Mouse (Mus musculus): ENCODE measurements around the gene Rpl22. TPM values are rescaled to one million over a fixed set of nuclear protein-coding genes. Genes with fewer than 3 reads are reported as not detected.

Rpl22 gene
- polyA plus RNA-seq, 1 experiment from 2014 or later = 330 TPM

GRCm38 (mm10) chr4:152294188-152294929 is 31.2 kb upstream of the Rpl22 start:
- Histone ChIP-seq H3K9ac (ENCODE audit: low read depth, low read length) (no peak overlapping the region), H3K4me1 (replicated peaks; ENCODE audit: control insufficient read depth, insufficient read depth, low read length) (peaks cover 24% of the 10 kb centered on the region), H3K9me3 (ENCODE audit: control insufficient read depth, low read length) (no peaks in the 10 kb centered on the region), H3K4me2 (replicated peaks; ENCODE audit: low read depth, low read length) (no peak overlapping the region), H3K4me3 (ENCODE audit: low read depth, low read length) (no peak overlapping the region), H3K27me3 (ENCODE audit: control insufficient read depth, insufficient read depth, low read length) (peaks cover 54% of the 10 kb centered on the region), H3K36me3 (ENCODE audit: control insufficient read depth, insufficient read depth, low read length) (no peaks in the 10 kb centered on the region), H3K27ac (ENCODE audit: low read depth, low read length) (no peak overlapping the region)
- DNase-seq (ENCODE audit: low spot score) (peak; percentile 37), ATAC-seq (ENCODE audit: low FRiP score) (no peak)
- 47% methylated on average over 10 of the region's 10 CpGs for WGBS

- peaks cover 16% of the 10 kb centered on the region for H3K4me1 ChIP-seq (replicated peaks; ENCODE audit: control insufficient read depth, insufficient read depth, low read length)
- ATAC-seq (ENCODE audit: low FRiP score) = no peak
- peaks cover 42% of the 10 kb centered on the region for H3K27me3 ChIP-seq (ENCODE audit: control insufficient read depth, insufficient read depth, low read length)
- H3K9ac ChIP-seq (ENCODE audit: low read depth, low read length) = no peak overlapping the region
- 56% methylated on average over 4 of the region's 4 CpGs for WGBS
- H3K4me3 ChIP-seq (ENCODE audit: low read depth, low read length) = no peak overlapping the region
- H3K4me2 ChIP-seq (replicated peaks; ENCODE audit: low read depth, low read length) = no peak overlapping the region
- no peak for DNase-seq (ENCODE audit: low spot score)
- no peaks in the 10 kb centered on the region for H3K36me3 ChIP-seq (ENCODE audit: control insufficient read depth, insufficient read depth, low read length)
- no peak overlapping the region for H3K27ac ChIP-seq (ENCODE audit: low read depth, low read length)
- no peaks in the 10 kb centered on the region for H3K9me3 ChIP-seq (ENCODE audit: control insufficient read depth, low read length)
These were observed 29.6 kb upstream of the Rpl22 start for GRCm38 (mm10) chr4:152295916-152296315.

- ATAC-seq (ENCODE audit: low FRiP score) (no peak), DNase-seq (ENCODE audit: low spot score) (no peak)
- Histone ChIP-seq H3K4me3 (ENCODE audit: low read depth, low read length) (peak overlapping the region; percentile 98), H3K4me1 (replicated peaks; ENCODE audit: control insufficient read depth, insufficient read depth, low read length) (peaks cover 16% of the 10 kb centered on the region), H3K27me3 (ENCODE audit: control insufficient read depth, insufficient read depth, low read length) (peaks cover 37% of the 10 kb centered on the region), H3K27ac (ENCODE audit: low read depth, low read length) (no peak overlapping the region), H3K9ac (ENCODE audit: low read depth, low read length) (peak overlapping the region; percentile 54; the same call in 1 of the 2 replicates), H3K4me2 (replicated peaks; ENCODE audit: low read depth, low read length) (peak overlapping the region; percentile 96), H3K36me3 (ENCODE audit: control insufficient read depth, insufficient read depth, low read length) (no peaks in the 10 kb centered on the region), H3K9me3 (ENCODE audit: control insufficient read depth, low read length) (no peaks in the 10 kb centered on the region)
- WGBS = 31% methylated on average over 8 of the region's 8 CpGs
These were observed 29.2 kb upstream of the Rpl22 start for GRCm38 (mm10) chr4:152296371-152296770.

GRCm38 (mm10) chr4:152296874-152297861 is 28.4 kb upstream of the Rpl22 start, which contains the start of gene Icmt:
TSS of gene Icmt (plus strand) at chr4:152297227.
- H3K27me3 ChIP-seq (ENCODE audit: control insufficient read depth, insufficient read depth, low read length) = peaks cover 31% of the 10 kb centered on the region
- peak within 1 kb of the TSS; percentile 96 for H3K9ac ChIP-seq (ENCODE audit: low read depth, low read length)
- no peaks in the 10 kb centered on the region for H3K36me3 ChIP-seq (ENCODE audit: control insufficient read depth, insufficient read depth, low read length)
- H3K27ac ChIP-seq (ENCODE audit: low read depth, low read length) = peak within 1 kb of the TSS; percentile 67
- H3K9me3 ChIP-seq (ENCODE audit: control insufficient read depth, low read length) = no peaks in the 10 kb centered on the region
- ATAC-seq (ENCODE audit: low FRiP score) (peak; percentile 93), DNase-seq (ENCODE audit: low spot score) (peak; percentile 99)
- peak within 1 kb of the TSS; percentile 96 for H3K4me2 ChIP-seq (replicated peaks; ENCODE audit: low read depth, low read length)
- H3K4me1 ChIP-seq (replicated peaks; ENCODE audit: control insufficient read depth, insufficient read depth, low read length) = peaks cover 13% of the 10 kb centered on the region
- WGBS = under 1% methylated on average over 110 of the region's 119 CpGs
- H3K4me3 ChIP-seq (ENCODE audit: low read depth, low read length) = peak within 1 kb of the TSS; percentile 98

- Histone ChIP-seq H3K9me3 (ENCODE audit: control insufficient read depth, low read length) (no peaks in the 10 kb centered on the region), H3K4me1 (replicated peaks; ENCODE audit: control insufficient read depth, insufficient read depth, low read length) (peaks cover 6% of the 10 kb centered on the region; the same call in 1 of the 2 replicates), H3K9ac (ENCODE audit: low read depth, low read length) (no peak overlapping the region), H3K27ac (ENCODE audit: low read depth, low read length) (no peak overlapping the region), H3K27me3 (ENCODE audit: control insufficient read depth, insufficient read depth, low read length) (peaks cover 17% of the 10 kb centered on the region), H3K4me2 (replicated peaks; ENCODE audit: low read depth, low read length) (no peak overlapping the region), H3K36me3 (ENCODE audit: control insufficient read depth, insufficient read depth, low read length) (0 out of 2 replicates have a peak, but pooled peaks cover 2% of the 10 kb centered on the region), H3K4me3 (ENCODE audit: low read depth, low read length) (no peak overlapping the region; the same call in 1 of the 2 replicates)
- no peak for ATAC-seq (ENCODE audit: low FRiP score)
- 82% methylated on average over 14 of the region's 14 CpGs for WGBS
- no peak for DNase-seq (ENCODE audit: low spot score)
These were observed 26.7 kb upstream of the Rpl22 start for GRCm38 (mm10) chr4:152298836-152299235.

- H3K9me3 ChIP-seq (ENCODE audit: control insufficient read depth, low read length) = no peaks in the 10 kb centered on the region
- H3K4me3 ChIP-seq (ENCODE audit: low read depth, low read length) = no peak overlapping the region
- 0 out of 2 replicates have a peak, but pooled peaks cover 2% of the 10 kb centered on the region for H3K36me3 ChIP-seq (ENCODE audit: control insufficient read depth, insufficient read depth, low read length)
- H3K27me3 ChIP-seq (ENCODE audit: control insufficient read depth, insufficient read depth, low read length) = peaks cover 7% of the 10 kb centered on the region
- no peak overlapping the region for H3K27ac ChIP-seq (ENCODE audit: low read depth, low read length)
- peaks cover 6% of the 10 kb centered on the region; the same call in 1 of the 2 replicates for H3K4me1 ChIP-seq (replicated peaks; ENCODE audit: control insufficient read depth, insufficient read depth, low read length)
- DNase-seq (ENCODE audit: low spot score) (no peak), ATAC-seq (ENCODE audit: low FRiP score) (no peak)
- no peak overlapping the region for H3K4me2 ChIP-seq (replicated peaks; ENCODE audit: low read depth, low read length)
- no peak overlapping the region for H3K9ac ChIP-seq (ENCODE audit: low read depth, low read length)
- WGBS = 94% methylated on average over 8 of the region's 8 CpGs
These were observed 25.2 kb upstream of the Rpl22 start for GRCm38 (mm10) chr4:152300375-152300774.

- Histone ChIP-seq H3K27me3 (ENCODE audit: control insufficient read depth, insufficient read depth, low read length) (no peaks in the 10 kb centered on the region), H3K4me3 (ENCODE audit: low read depth, low read length) (no peak overlapping the region), H3K9ac (ENCODE audit: low read depth, low read length) (no peak overlapping the region), H3K27ac (ENCODE audit: low read depth, low read length) (no peak overlapping the region), H3K4me2 (replicated peaks; ENCODE audit: low read depth, low read length) (no peak overlapping the region), H3K4me1 (replicated peaks; ENCODE audit: control insufficient read depth, insufficient read depth, low read length) (peaks cover 6% of the 10 kb centered on the region; the same call in 1 of the 2 replicates), H3K36me3 (ENCODE audit: control insufficient read depth, insufficient read depth, low read length) (0 out of 2 replicates have a peak, but pooled peaks cover 2% of the 10 kb centered on the region), H3K9me3 (ENCODE audit: control insufficient read depth, low read length) (no peaks in the 10 kb centered on the region)
- DNase-seq (ENCODE audit: low spot score) (no peak), ATAC-seq (ENCODE audit: low FRiP score) (no peak)
- 76% methylated on average over 11 of the region's 11 CpGs for WGBS
These were observed 23.5 kb upstream of the Rpl22 start for GRCm38 (mm10) chr4:152302012-152302411.

GRCm38 (mm10) chr4:152303172-152303571 is 22.4 kb upstream of the Rpl22 start:
- Histone ChIP-seq H3K9ac (ENCODE audit: low read depth, low read length) (no peak overlapping the region), H3K4me3 (ENCODE audit: low read depth, low read length) (no peak overlapping the region), H3K4me2 (replicated peaks; ENCODE audit: low read depth, low read length) (no peak overlapping the region), H3K9me3 (ENCODE audit: control insufficient read depth, low read length) (no peaks in the 10 kb centered on the region), H3K4me1 (replicated peaks; ENCODE audit: control insufficient read depth, insufficient read depth, low read length) (peaks cover 2% of the 10 kb centered on the region; the same call in 1 of the 2 replicates), H3K27ac (ENCODE audit: low read depth, low read length) (no peak overlapping the region), H3K36me3 (ENCODE audit: control insufficient read depth, insufficient read depth, low read length) (0 out of 2 replicates have a peak, but pooled peaks cover 2% of the 10 kb centered on the region), H3K27me3 (ENCODE audit: control insufficient read depth, insufficient read depth, low read length) (no peaks in the 10 kb centered on the region)
- 96% methylated on average over 10 of the region's 10 CpGs for WGBS
- no peak for ATAC-seq (ENCODE audit: low FRiP score)
- no peak for DNase-seq (ENCODE audit: low spot score)

All from hindbrain, embryonic 11.5 days (tissue).